In the genomic region with DNA sequence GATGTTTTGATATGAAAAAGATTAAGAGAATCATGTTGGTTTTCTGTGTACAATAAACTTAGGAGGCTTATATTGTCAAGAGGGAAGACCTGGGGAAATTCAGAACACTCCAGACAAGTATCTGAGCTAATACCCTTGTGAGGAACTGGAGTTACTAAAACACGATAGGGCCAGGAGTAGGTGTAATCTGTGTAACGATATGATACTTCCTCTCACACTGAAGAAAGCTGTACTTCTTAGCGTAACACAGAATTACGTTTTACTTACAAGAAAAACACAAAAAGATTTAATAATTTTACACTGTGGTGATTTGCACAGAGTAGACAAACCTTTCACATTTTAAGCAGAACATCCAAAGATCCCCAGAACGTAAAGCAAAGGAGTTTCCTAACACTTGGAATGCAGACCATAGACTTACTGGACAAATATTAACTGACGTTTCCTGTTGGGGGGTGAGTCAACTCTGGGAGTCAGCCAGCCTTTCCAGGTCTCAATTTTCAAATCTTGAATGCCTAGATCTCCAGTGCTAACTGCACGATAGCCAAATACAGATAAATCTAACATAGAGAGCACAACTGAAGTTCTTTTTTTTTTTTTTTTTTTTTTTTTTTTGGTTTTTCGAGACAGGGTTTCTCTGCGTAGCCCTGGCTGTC, we compare ENCODE assay signal across 25 mouse cellular contexts.
"Had no signal": no experiment of that assay in that cellular context is flagged by ENCODE, and none has a peak within 500 bp of the region (broad histone marks: within the 10 kb centered on the region; RNA-seq: fewer than 3 reads in every experiment).

No protein-coding gene starts in this region.

- DNase-seq: gastrocnemius, adult 2 months; gastrocnemius, postnatal 10 days; gastrocnemius, postnatal 25 days; heart, adult 18-20 months; heart, postnatal 14 days; heart, postnatal 36 days; kidney, adult 11 months; kidney, adult 2 months; kidney, adult 9 months; kidney, postnatal 14 days; kidney, postnatal 36 days; liver had no signal

- H3K4me2 ChIP-seq: heart, embryonic 11.5 days; heart, embryonic 13.5 days; heart, embryonic 15.5 days; hindbrain, embryonic 13.5 days; hindbrain, embryonic 15.5 days; kidney, embryonic 15.5 days; limb, embryonic 12.5 days; liver, embryonic 11.5 days had no signal

- H3K9me3 ChIP-seq: heart, embryonic 13.5 days; heart, embryonic 15.5 days; hindbrain, embryonic 13.5 days; hindbrain, embryonic 15.5 days; kidney, embryonic 15.5 days; limb, embryonic 10.5 days; limb, embryonic 12.5 days had no signal

- H3K27ac ChIP-seq: gastrocnemius, adult 2 months; heart, embryonic 13.5 days; heart, embryonic 15.5 days; hindbrain, embryonic 13.5 days; hindbrain, embryonic 15.5 days; hindbrain, postnatal 0 days; kidney, embryonic 15.5 days; layer of hippocampus, adult 2 months; left cerebral cortex, adult 2 months; limb, embryonic 10.5 days; limb, embryonic 12.5 days had no signal

- H3K36me3 ChIP-seq: heart, embryonic 13.5 days; heart, embryonic 15.5 days; hindbrain, embryonic 13.5 days; hindbrain, embryonic 15.5 days; kidney, embryonic 15.5 days; limb, embryonic 10.5 days; limb, embryonic 12.5 days had no signal

- H3K4me1 ChIP-seq: heart, embryonic 13.5 days; heart, embryonic 15.5 days; hindbrain, embryonic 13.5 days; hindbrain, embryonic 15.5 days; kidney, embryonic 15.5 days; limb, embryonic 10.5 days; limb, embryonic 12.5 days had no signal

- ATAC-seq: hindbrain, postnatal 0 days; intestine, embryonic 16.5 days had no signal

- H3K4me3 ChIP-seq: gastrocnemius, adult 2 months; heart, embryonic 13.5 days; heart, embryonic 15.5 days; hindbrain, embryonic 13.5 days; hindbrain, embryonic 15.5 days; kidney, embryonic 15.5 days; layer of hippocampus, adult 2 months; left cerebral cortex, adult 2 months; limb, embryonic 10.5 days; limb, embryonic 12.5 days had no signal

- H3K27me3 ChIP-seq: heart, embryonic 15.5 days; hindbrain, embryonic 15.5 days; limb, embryonic 12.5 days had no signal

- H3K9ac ChIP-seq: heart, embryonic 13.5 days; heart, embryonic 15.5 days; hindbrain, embryonic 13.5 days; hindbrain, embryonic 15.5 days; kidney, embryonic 15.5 days; limb, embryonic 12.5 days had no signal
